Mouse (Mus musculus) CH12F3 (cell line): Measurements from ENCODE around the gene Gm26965.
"Not testable (repeated sequence)": the region's sequence is repeated elsewhere in the genome, so short reads cannot be mapped to it uniquely, and the experiment has no call there.

Experiments used
- in situ Hi-C: fragments of 300-500 bp; cut with MboI; formaldehyde crosslinking; loops from 2 replicates; pipeline ENCODE4 v1.14.3; 2020; ENCODE audit warnings: low sequenced_read_pairs

Gene Gm26965

GRCm38 (mm10) chr13:67525753-67526410 is at the start of gene Gm26965, which contains the start of gene Zfp87:
Gm26965 (minus strand) TSS chr13:67526151.
Zfp87 (minus strand) TSS chr13:67526177.
- in situ Hi-C loops, result no loop called here

DNA sequence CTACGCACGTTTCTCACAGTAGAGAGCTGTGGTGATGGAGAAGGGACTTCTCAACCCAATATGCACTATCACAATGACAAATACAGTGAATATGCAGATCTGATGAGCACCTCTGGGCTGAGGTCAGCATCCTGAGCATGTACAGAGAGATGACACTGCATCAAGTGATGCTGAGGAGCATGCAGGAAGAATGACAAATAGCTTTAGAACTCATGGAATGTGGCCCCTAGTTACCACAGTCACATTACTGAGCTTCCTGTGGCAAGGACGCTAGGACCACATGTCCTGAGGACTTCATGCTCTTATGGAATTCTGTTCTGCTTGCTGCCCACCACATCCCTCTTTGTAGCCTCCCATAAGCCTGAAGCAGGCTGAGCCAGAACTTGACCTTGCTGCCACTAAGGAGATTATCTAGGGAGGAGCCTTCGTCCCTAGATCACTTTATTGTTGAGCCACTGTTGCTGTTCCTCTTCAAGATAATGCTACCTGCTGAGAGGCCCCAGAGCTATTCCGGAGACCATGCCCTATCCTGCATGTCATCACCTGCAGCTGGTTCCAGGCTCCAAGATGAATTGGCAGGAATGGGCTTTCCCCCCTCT is 46.7 kb upstream of the Gm26965 start:
- in situ Hi-C loops, result no loop called here

GRCm38 (mm10) chr13:67553730-67554129 is 27.8 kb upstream of the Gm26965 start, which contains the start of gene Zfp748:
Zfp748 (minus strand) TSS chr13:67553830.
- in situ Hi-C loops, result no loop called here

DNA sequence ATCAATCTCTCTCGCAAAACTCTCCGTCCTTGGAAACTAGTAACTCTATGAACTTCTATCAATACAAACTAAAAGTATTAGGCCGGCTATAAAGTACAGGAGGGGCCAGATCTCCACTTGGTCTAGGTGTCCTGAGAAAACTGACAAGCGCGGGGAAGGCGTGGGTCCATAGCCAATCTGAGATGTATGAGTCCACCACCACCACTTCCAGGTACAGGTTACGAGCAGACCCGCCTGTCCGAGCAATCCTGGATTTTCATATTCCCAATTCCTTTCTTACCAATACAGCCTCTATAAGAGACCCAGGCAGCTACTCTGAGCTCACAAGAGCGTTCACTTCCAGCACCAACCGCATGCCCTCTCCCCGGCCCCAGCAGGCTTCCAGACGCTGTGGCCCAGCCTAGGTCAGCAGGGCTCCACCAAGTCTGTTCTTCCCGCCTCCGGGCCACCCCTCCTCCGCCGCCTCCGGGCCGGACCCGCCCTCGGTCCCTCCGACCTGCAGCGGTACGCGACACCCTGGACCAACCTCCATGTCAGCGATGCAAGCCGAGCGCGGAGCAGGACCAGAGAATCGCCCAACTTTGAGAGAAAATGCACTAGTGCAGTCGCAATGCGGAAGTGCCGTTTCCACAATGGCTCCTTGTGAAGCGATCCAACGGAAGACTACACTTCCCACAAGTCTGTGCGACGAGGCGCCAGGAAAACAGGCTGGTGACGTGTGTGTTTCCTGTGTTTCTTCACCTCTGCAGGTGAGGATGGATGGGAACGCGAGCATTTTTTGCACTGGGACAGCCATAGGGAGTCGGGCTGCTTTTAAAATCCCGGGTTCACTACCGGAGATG is 26.8 kb upstream of the Gm26965 start:
- in situ Hi-C loops, result no loop called here

DNA sequence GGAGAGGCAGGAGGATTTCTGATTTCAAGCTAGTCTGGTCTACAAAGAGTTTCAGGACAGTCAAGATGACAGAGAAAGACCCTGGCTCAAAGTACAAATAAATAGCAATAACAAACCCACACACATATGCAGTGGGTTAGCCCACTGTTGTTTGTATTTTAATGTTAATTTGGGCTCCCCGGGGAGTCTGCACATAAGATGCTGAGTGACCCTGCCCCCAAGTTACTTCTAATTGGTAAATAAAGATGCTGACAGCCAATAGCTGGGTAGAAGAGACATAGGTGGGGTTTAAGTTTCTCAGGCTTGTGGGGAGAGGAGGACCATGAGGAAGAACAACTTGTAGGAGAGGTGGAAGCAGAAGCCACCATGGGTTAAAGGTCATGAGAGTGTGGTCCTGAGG is 20.0 kb upstream of the Gm26965 start:
- in situ Hi-C loops, result no loop called here

GRCm38 (mm10) chr13:67527049-67527730 is 1.2 kb upstream of the Gm26965 start:
- in situ Hi-C loops, result no loop called here

DNA sequence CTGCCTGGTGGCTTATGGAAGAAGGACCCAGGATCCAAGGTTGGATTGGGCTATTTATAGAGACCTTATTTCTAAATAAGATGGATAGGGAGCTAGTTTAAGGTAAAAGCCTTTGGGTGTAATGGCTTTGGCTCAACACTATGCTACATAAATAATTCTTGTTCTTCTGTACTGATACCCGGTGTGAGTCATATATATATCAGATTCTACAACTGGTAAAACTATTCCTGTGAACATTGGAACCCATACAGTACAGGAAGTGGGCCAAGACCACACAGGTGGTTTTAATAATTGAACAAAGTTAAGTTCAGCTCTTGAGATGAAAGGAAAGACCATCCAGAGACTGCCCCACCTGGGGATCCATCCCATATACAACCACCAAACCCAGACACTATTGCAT is 25.0 kb downstream of the Gm26965 start:
- in situ Hi-C loops, result no loop called here

DNA sequence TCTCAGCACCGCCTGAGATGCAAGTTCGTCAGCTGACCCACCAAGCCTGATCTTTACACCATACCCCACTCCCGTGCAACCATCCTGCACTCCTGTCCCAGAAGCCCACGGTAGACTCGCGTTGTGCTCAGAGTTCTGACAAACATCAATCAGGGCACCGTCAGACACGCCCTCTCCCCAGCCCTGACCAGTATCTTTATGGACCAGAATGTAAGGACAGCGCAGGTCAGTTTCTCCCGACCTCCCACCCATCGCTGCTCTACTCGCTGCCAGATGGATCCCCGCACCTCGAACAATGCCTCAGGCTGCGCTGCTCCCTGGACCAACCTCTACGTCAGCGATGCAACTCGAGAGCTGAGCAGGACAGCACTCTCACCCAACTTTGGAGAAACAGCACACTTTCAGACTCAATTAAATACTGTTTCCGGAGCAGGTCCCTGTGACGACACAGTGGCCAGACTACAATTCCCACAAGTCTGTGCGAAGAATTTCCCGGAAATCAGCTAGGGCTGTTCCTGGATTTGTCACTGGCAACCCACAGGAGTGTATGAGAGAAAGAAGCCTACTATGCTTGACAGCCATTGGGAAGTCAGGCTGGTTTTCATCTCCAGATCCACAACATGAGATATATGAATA is 25.7 kb downstream of the Gm26965 start, which contains the start of gene Zfp58:
Gene Zfp58, minus strand, starts transcription at position 472 of the 636 bp plus-strand sequence.
- in situ Hi-C loops, result no loop called here

DNA sequence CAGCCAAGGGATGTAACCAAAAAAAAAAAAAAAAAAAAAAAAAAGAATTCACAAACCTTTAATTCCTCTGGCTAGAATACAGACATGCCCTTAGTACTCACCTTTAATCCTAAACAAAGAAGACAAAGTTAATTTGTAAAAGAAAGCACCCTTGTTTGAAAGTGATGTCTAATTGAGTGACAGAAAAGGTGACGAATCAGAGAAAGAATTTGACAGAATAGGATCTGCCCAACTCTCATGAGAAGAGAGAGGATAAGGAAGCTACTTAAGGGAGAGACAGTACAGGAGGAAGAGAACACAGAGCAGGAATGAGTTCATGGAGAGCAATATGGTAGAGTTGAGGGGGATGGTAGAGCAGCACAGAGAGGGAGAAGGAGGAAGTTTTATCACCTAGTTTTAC is 30.3 kb downstream of the Gm26965 start:
- in situ Hi-C loops, result no loop called here

DNA sequence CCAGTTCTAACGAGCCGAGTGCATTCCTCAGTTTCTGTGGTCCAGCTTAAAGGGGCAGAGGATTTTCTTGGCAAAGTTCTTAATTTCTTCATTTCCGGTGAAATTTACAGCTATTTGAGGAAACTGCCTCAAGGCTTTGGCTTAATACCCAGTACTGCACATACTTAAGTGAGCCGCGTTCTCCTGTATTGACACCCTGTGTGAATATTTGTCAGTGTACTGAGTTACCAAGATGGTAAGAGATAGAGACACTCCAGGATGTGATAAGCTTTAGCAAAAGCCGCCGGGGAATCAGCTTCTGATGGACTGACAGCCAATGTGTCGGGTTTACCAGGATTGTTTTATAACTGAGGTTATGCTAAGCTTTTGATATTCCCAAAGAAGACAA is 41.5 kb downstream of the Gm26965 start:
- in situ Hi-C loops, result no loop called here

- in situ Hi-C loops, result no loop called here
Measured at GRCm38 (mm10) chr13:67483625-67484423, 42.1 kb downstream of the Gm26965 start, which contains the start of gene Zfp874b. Zfp874b (minus strand) TSS chr13:67484258.

DNA sequence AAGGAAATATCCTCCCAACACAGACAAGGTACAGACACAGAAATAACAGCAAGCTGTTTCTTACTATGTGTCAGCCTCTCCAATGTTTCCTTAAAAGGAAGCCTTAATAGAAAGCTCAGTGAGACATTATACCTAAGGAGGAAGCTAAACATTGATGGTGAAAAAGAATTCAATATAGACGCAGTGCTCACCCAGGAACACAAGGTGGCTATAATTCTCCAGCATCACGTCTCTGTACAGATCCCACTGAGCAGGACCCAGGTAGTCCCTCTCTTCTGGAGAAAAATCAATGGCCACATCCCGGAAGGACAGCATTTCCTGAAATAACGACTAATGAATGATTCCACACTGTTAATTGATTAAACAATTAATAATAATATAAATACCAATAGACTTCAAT is 44.4 kb downstream of the Gm26965 start:
- in situ Hi-C loops, result no loop called here

DNA sequence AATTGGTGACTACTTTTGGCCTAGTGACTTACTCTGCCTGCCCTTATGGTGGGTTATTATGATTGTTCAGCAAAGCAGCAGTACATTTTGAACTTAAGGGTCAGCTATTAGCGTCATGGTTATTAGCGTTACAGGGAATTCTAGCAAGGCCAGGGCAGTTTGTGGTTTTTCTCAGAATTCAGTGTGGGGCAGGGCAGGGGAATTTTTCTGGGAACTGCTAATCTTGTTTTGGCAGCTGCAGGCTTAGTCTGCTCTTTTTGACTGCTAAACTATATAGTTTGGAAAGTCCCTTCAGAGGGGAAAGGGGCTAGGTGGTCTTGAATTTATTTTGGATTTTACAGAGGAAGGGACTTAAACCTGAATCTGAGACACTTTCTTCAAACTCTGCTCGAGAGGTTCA is 56.7 kb downstream of the Gm26965 start:
- in situ Hi-C loops, result no loop called here

DNA sequence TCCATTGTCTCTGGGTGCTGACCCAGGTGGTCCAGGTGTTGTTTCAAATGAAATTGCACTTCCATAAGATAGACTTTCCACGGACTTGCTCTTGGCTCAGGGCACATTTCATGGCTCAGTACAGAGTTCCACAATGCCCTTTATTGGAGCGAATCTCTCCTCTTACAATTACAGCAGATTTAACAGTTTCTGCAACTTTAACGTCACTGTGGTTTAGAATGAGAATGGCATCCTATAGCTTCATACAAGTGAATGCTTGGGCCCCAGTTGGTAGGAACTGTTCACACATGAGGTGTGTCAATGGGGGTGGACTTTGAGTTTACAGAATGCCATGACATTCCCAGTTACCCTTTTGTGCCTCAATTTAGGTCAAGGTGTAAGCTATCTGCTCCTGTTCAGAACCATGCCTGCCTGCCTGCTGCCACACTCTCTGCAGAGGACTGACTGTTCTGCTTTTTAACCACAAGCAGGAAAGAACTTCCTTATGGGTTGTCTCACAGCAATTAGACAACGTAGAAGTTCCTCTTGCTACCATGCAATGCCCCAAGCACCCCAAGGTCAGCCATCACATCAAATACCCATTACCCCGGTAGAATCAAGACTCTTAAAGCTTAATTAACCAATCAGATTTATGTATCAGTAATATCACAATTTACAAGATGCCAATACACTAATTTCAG is 62.3 kb downstream of the Gm26965 start:
- in situ Hi-C loops, result not testable (repeated sequence)

GRCm38 (mm10) chr13:67452021-67452309 is 74.0 kb downstream of the Gm26965 start:
- in situ Hi-C loops, result no loop called here

- in situ Hi-C loops, result no loop called here
Measured at GRCm38 (mm10) chr13:67451172-67452020, 74.6 kb downstream of the Gm26965 start, which contains the start of gene Zfp874a. Zfp874a (minus strand) TSS chr13:67451624.
